Mouse (Mus musculus) left cerebral cortex, postnatal 4 days (tissue): ENCODE results near the gene Galk2. TPM values are rescaled to one million over a fixed set of nuclear protein-coding genes. Genes with fewer than 3 reads are reported as not detected.

Experiments
- total RNA-seq, 2 experiments: library from RNA; stranded (reverse); gene quantifications; 2 replicates each; pipeline ENCODE4 v1.2.3; 2021

The Galk2 gene
- total RNA-seq, 2 experiments from 2014 or later, result 25.1 to 25.8 TPM

Other genes starting within 250 kb of the Galk2 start
- 1 to 10 TPM; 2.6 to 3.6 TPM for gene Cep152, start 234.0 kb upstream of the Galk2 start, total RNA-seq
- 100 to 1,000 TPM; 522 to 568 TPM for gene Eid1, start 186.0 kb upstream of the Galk2 start, total RNA-seq
- gene Shc4, start 135.0 kb upstream of the Galk2 start, total RNA-seq, result 1 to 10 TPM; 5.3 to 5.6 TPM
- 10 to 100 TPM; 79.1 to 79.8 TPM for gene Secisbp2l, start 76.2 kb upstream of the Galk2 start, total RNA-seq
- gene Cops2, start within 50 bp of the Galk2 start, total RNA-seq, result 100 to 1,000 TPM in 1 of 2 experiments, 10 to 100 TPM in 1; 99.0 to 102 TPM
- gene Fgf7, start 175.5 kb downstream of the Galk2 start, total RNA-seq, result under 1 TPM; 0.42 to 0.72 TPM